Mouse (Mus musculus): ENCODE measurements around the gene Ppfibp1.
"Not testable (repeated sequence)": the region's sequence is repeated elsewhere in the genome, so short reads cannot be mapped to it uniquely, and the experiment has no call there.

Gene Ppfibp1

DNA sequence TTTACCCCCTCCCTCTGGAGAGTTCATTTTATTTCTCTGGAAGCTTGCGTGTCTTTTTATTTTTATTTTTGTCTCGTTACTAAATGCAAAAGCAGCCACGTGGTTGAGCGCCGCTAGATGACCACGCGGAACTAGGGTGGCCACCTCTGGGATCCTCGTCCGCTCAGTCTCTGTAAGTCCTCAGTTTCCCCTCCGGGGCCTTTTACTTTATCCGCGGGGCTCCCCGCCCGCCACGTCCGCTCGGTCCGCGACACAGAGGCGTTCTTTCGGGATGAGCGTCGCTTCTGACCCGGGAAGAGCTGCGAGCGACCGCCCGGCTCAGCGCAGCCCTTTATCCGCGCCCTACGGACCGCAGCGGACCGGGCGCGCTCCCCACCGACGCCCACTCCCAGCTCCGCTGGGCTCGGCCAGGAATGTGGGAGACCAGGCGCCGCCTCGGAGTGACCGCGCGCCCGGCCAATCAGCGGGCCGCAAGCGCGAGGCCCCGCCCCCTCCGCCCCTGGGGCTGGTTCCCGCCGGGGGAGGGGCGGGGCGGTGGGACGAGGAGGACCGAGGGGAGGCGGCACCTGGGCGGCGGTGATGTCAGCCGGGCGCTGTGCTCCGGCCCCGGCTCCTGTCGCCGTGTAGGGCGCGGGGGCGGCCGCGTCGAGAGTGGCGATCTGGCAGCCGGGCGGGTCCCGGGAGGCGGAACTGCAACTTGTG, at the start of gene Ppfibp1:
Gene Ppfibp1 (plus strand): TSS at position 530 of the 702 bp plus-strand sequence.
- DNase-seq, result peak; percentile 96

DNA sequence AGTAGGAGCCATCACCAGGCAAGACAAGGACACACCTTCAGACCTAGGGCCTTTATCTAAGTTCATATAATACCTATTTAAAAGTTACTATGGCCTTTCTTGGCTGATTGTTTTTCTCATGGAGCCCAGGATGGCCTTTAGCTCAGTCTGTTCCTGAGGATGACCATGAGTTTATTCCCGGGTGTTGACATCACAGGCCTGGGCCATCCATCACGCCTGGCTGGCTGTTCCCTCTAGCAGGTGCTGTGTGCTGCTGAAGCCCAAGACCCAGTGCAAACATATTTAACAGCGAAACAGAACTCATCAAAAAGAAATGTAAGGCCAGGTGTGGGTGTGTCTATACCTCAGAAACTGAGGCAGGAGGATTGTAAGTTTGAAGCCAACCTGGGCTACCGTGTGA, 49.4 kb upstream of the Ppfibp1 start:
- no peak for DNase-seq

- DNase-seq, result no peak
Observed at GRCm38 (mm10) chr6:146844867-146845266, 43.4 kb upstream of the Ppfibp1 start.

DNA sequence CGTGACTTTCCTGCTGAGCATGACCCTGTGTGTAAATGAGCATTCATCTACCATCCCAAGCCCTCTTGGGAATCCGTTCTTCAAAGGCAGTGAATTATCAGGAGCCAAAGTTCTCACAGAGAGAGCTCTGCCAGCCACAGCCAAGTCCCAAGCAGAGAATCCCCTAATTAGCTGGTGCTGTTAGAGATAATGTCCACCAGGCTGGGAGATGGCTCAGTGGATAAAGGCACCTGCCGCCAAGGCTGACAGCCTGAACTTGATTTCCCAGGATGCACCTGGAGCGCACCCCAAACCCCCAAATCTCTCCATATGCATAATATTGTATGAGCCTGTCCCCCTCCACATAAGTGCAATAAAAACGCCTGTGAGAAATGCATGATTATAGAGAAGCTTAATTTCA, 42.9 kb upstream of the Ppfibp1 start:
- DNase-seq, result no peak

GRCm38 (mm10) chr6:146845961-146846750, 42.1 kb upstream of the Ppfibp1 start:
- DNase-seq, result peak; percentile 25

DNA sequence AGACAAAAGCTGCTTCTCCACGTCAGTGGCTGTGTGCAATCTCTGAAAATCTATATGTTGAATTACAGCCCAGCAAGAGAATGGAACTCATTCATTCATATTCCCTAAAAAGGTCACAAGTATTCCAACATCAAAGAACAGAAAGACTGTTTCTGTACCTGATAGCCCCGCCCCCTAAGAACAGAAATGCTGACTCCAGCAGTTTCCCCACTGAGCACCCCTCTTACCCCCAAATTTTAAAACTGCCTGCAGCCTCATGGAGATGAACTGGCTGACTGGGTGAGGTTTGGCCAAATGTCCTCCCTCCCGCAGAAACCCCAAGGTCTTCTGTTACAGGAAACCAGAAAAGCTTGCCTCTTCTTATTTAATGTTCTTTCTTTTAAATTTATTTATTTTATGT, 40.9 kb upstream of the Ppfibp1 start:
- no peak for DNase-seq

DNA sequence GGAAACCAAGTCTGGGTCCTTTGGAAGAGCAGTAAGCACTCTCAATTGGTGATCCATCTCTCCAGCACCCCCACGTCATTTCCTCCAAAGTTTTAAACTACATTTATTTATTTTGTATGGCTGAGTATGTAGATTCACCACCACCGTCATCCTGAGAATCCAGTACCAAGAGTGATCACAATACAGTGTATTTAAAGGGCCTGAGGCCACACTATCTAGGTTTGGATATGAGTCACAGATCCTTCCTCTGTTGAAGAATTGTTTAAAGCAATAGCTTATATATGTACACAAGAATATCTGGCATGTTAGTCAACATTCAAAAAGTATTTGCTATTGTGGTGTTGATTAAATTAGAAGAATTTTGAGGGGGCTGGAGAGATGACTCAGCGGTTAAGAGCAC, 40.0 kb upstream of the Ppfibp1 start:
- DNase-seq, result no peak

GRCm38 (mm10) chr6:146850050-146850449, 38.2 kb upstream of the Ppfibp1 start, which contains the start of gene Smco2:
Gene Smco2 (plus strand): TSS chr6:146850104.
- DNase-seq, result peak; percentile 47

GRCm38 (mm10) chr6:146851916-146852315, 36.4 kb upstream of the Ppfibp1 start:
- DNase-seq, result no peak

- no peak for DNase-seq
Observed at GRCm38 (mm10) chr6:146852739-146853138, 35.5 kb upstream of the Ppfibp1 start.

DNA sequence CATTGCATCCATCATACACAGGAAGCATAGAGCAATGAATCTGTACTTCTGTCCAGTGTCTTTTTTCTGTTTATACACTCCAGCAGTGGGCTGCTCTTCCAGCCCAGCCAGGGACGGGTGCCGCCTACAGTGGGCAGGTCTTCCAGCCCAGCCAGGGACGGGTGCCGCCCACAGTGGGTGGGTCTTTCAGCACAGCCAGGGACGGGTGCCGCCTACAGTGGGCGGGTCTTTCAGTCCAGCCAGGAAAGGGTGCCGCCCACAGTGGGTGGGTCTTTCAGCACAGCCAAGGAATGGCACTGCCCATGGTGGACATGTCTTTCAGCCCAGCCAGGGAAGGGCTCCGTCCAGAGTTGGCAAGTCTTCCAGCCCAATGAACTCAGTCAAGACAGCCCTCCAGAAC, 33.1 kb upstream of the Ppfibp1 start:
- peak; percentile 80 for DNase-seq

GRCm38 (mm10) chr6:146857386-146857785, 30.9 kb upstream of the Ppfibp1 start:
- DNase-seq, result no peak

DNA sequence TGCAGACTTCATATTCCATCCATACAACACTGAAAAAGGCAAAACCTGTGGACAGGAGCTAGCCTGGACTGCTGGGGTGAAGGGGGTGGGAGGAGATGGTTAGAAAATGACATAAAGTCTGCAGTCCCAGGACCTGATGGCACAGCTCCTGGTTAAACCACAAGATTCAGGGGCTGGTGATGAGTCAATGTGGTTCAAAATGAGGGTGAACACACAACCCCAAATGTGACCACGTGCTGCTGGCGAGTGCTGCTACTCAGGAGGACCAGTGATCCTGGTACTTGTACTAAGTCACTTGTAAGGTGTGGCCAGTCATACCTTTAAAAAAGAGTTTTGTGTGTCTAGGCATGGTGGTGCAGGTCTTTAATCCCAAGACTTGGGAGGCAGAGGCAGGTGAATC, 25.1 kb upstream of the Ppfibp1 start:
- DNase-seq, result no peak

DNA sequence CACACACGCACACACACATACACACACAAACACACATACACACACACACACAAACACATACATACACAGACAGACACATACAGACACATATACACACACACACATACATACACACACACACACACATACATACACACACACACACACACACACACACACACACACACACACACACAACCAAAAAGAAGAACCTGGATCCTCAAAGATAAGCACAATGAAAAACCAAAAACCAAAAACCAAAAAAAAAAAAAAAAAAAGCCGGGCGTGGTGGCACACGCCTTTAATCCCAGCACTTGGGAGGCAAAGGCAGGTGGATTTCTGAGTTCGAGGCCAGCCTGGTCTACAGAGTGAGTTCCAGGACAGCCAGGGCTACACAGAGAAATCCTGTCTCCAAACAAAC, 23.9 kb upstream of the Ppfibp1 start:
- not testable (repeated sequence) for DNase-seq

- peak; percentile 19 for DNase-seq
Observed at GRCm38 (mm10) chr6:146865701-146866100, 22.6 kb upstream of the Ppfibp1 start.

DNA sequence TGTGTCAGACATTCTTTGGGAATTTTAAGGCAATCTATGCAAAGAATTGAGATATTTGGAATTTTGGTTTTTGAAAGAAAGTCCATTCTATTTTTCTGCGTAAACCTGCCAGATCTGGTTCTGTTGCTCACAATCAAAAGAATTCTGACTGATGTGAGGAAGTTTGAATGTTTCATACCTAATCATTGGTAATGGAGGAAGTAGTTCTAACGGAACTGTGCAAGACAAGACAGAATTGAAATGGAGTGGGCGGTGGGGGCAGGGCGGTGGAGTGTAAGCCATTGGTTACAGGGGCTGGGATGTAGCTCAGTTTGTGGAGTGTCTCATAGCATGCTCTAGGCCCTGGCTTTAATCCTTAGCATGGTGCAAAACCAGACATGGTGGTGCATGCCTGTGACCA, 16.3 kb upstream of the Ppfibp1 start:
- DNase-seq, result no peak

DNA sequence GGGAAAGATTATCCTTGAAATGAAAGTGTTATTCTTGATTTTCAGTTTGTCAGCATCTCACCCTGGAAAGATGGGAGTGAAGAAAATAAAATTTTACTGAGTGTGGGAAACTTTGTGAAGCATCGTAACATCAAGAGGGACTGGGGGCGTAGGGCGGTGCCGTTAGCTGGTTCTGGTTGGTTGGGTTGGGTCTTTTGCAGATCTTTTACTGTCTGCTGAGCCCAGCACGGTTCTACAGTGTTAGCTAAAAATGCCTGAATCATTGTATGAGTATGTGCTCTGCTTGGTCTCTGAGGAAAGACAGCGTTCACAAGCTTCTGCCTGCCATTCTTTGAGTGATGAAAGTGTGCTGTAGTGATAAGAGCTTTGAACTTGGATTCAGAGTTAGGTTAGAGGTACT, 13.9 kb upstream of the Ppfibp1 start:
- no peak for DNase-seq

DNA sequence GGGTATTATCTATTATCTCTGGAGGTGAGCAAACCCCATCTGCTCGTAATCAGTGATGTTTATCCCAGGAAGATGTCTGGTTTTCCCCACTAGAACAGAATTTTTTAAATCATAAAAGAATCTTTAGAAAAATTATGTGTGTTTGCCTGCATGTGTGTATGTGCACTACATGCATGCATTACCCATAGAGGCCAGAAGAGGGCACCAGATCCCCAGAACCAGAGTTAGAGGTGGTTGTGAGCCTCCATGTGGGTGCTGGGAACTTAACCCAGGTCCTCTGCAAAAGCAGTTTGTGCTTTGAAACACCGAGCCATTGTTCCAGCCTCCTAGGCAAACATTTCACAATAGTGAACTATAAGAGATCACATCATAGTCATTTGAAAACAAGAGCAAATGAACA, 11.5 kb upstream of the Ppfibp1 start:
- DNase-seq, result no peak

DNA sequence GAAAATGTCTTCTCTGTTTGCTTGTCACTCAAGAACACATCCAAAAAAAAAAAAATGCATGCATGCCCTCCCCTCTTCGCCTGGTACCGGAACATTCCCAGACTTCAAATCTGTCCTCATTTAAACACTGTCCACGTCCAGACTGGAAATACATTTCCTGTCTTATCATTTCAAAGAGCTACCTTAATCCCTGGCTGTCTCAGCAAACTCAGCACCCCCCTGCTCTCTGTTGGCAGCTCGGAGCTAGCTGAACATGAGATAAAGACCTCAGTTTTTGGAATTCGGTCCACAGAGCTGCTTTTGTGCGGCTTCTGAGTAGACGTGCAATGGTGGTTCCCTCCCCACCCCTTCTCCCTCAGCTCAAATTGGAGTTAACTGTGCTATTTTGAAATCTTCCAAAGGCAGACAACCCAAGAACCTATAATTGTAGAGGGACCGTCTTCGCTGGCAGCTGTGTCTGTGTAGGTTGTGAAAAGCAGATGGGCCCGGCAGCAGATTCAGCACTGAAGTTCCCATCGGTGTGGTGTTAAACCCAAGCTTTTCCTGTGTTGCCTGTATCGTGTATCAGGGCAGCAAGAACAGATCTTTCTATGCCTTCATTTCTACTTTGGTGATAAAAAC, 10.8 kb upstream of the Ppfibp1 start:
- DNase-seq, result no peak

DNA sequence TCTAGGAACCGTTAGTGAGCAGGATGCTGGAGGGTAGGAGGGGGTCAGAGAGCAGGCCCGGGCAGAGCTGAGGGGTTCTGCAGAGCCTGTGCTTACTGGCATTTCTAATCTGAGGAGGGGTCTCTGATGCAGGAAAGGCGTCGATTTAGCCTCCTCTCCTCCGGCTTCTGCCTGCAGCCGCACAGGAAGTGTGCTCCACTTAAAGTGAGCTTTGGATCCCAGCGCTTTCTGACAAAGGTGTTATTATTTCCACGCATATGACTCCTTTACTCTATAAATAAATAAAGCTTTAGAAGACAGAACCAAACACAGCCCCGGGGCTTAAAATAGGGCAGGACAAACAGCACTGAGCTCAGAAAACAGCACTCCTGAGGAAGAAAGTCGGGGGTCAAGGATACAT, 9.4 kb upstream of the Ppfibp1 start:
- no peak for DNase-seq

DNA sequence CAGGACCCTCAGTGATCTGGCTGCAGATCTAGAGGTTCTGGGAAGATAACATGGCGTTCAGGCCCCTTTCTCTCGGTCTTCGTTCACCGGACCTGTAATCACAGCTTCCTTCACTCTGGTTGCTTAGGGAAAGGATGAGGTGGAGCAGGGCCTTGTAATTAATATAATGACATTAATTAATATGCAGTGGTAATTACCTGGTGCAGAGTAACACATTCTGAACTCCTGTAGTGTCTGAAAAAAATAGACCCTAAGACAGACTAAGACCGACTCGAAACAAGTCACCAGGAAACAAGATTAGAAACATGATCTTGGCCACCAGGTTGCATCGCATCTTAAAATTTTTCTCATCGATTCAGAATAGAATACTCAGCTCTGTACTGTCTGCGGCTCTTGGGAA, 8.4 kb upstream of the Ppfibp1 start:
- no peak for DNase-seq

DNA sequence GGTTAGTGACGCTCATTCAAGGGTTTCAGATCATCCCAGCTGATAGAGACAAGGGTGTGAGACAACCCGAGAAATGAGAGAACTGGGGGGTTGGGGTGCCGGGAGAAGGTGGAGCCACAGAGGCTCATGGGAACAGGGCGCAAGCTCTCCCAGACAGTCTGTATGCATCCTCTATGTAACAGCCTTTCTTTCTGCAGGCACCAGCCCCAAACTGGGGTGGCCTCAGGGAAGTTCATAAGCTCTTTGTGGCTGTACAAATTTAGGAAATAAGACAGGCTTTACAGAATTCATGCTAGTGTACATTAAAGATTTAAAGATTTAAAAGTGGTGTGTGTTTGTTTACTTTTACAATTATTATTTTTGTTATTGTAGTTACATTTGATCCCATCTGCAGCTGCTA, 8.0 kb upstream of the Ppfibp1 start:
- no peak for DNase-seq

- DNase-seq, result no peak
Observed at GRCm38 (mm10) chr6:146881896-146882770, 6.2 kb upstream of the Ppfibp1 start.

Measured in liver (tissue).